Mouse (Mus musculus): Measurements from ENCODE around the gene Gng4. TPM values are rescaled to one million over a fixed set of nuclear protein-coding genes. Genes with fewer than 3 reads are reported as not detected.

The Gng4 gene
- polyA plus RNA-seq, 1 experiment from 2014 or later: not detected

DNA sequence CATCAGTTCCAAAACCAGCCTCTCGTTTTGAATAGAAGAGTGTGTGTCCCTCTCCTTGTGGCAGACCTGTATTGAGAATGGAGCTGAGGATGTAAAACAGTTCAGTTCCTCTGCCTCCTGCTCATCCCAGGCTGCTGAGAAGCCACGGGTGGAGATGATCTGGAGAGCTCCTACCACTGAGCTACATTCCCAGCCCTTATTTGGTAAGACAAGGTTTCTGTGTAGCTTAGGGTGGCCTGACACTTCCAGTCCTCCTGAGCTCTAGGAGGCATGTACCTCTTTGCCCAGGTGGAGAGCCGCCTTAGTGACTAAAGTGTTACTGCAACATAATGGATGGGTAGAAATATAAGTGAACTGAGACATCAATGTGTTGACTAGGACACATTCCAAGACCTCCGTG lies 2.8 kb upstream of the Gng4 start:
- H3K27me3 ChIP-seq (replicated peaks; ENCODE audit: control insufficient read depth, insufficient read depth, low read length): peaks cover 37% of the 10 kb centered on the region
- DNase-seq (ENCODE audit: low spot score) (no peak), ATAC-seq (replicated peaks; ENCODE audit: low FRiP score) (no peak)
- H3K4me3 ChIP-seq (ENCODE audit: low read depth, low read length): no peak overlapping the region
- H3K27ac ChIP-seq (ENCODE audit: low read depth, low read length): no peak overlapping the region
- no peaks in the 10 kb centered on the region for H3K36me3 ChIP-seq (ENCODE audit: control insufficient read depth, insufficient read depth, low read length)
- H3K9ac ChIP-seq (ENCODE audit: low read depth, low read length): no peak overlapping the region
- no peaks in the 10 kb centered on the region for H3K9me3 ChIP-seq (ENCODE audit: control insufficient read depth, low read length)
- peaks cover 9% of the 10 kb centered on the region; the same call in 1 of the 2 replicates for H3K4me1 ChIP-seq (replicated peaks; ENCODE audit: control insufficient read depth, insufficient read depth, low read length)
- no peak overlapping the region for H3K4me2 ChIP-seq
- 69% methylated on average over 4 of the region's 4 CpGs for WGBS

DNA sequence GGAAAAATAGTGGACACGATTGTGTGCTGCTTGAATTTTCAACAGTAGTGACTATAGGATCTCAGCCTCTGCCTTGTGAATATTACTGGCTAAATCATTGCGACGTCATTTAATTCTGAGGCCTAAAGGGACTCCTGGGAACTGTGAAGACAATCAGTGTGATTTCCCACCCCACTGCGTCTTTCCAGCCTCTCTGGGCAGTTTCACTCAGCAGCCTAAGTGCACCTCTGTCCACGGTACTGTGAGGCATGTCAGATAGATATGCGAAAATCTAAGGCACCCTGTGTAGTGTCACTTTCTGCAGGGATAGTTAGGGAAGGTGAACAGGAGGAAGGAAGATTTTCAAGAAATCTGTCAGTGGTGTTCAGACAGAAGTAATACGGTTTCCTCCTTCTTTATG lies 563 bp upstream of the Gng4 start:
- H3K4me1 ChIP-seq (replicated peaks; ENCODE audit: control insufficient read depth, insufficient read depth, low read length): peaks cover 9% of the 10 kb centered on the region; the same call in 1 of the 2 replicates
- no peak overlapping the region; the same call in 1 of the 2 replicates for H3K4me2 ChIP-seq
- H3K9me3 ChIP-seq (ENCODE audit: control insufficient read depth, low read length): no peaks in the 10 kb centered on the region
- H3K36me3 ChIP-seq (ENCODE audit: control insufficient read depth, insufficient read depth, low read length): no peaks in the 10 kb centered on the region
- H3K4me3 ChIP-seq (ENCODE audit: low read depth, low read length): no peak overlapping the region
- peaks cover 42% of the 10 kb centered on the region for H3K27me3 ChIP-seq (replicated peaks; ENCODE audit: control insufficient read depth, insufficient read depth, low read length)
- no peak overlapping the region for H3K9ac ChIP-seq (ENCODE audit: low read depth, low read length)
- no peak overlapping the region for H3K27ac ChIP-seq (ENCODE audit: low read depth, low read length)
- WGBS: 45% methylated on average over 7 of the region's 7 CpGs
- DNase-seq (ENCODE audit: low spot score): no peak
- ATAC-seq (replicated peaks; ENCODE audit: low FRiP score): no peak

DNA sequence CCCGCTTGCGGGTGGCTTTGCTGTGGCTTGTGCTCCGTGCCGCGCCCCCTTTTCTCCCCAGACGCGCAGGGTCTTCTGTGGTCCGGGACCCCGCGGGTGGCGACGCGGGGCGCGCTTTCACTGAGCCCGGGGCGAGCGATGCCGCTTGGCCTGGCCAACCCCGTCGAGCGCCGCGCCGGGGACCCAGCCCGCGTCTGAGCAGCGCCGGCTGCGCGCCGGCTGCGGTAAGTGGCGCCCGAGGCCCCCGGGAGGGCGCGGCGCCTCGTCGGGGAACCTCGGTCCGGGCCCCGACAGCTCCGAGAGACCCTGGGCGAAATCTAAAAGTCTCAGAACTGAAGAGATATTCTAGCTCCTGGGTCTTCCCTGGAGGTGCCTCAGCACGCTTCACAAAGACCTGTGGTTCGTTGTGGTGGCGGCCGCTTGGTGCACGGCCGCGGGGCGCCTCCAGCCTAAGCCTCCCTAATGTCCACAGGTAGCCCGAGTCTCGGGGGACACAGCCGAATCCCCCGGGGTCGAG lies 619 bp downstream of the Gng4 start:
- ATAC-seq (replicated peaks; ENCODE audit: low FRiP score) (peak; percentile 36; the same call in 1 of the 2 replicates), DNase-seq (ENCODE audit: low spot score) (no peak)
- Histone ChIP-seq H3K36me3 (ENCODE audit: control insufficient read depth, insufficient read depth, low read length) (no peaks in the 10 kb centered on the region), H3K27ac (ENCODE audit: low read depth, low read length) (no peak overlapping the region), H3K9me3 (ENCODE audit: control insufficient read depth, low read length) (no peaks in the 10 kb centered on the region), H3K4me3 (ENCODE audit: low read depth, low read length) (peak overlapping the region; percentile 57), H3K4me1 (replicated peaks; ENCODE audit: control insufficient read depth, insufficient read depth, low read length) (peaks cover 9% of the 10 kb centered on the region; the same call in 1 of the 2 replicates), H3K27me3 (replicated peaks; ENCODE audit: control insufficient read depth, insufficient read depth, low read length) (peaks cover 42% of the 10 kb centered on the region), H3K9ac (ENCODE audit: low read depth, low read length) (no peak overlapping the region), H3K4me2 (peak overlapping the region; percentile 92)
- WGBS: 1% methylated on average over 55 of the region's 59 CpGs

DNA sequence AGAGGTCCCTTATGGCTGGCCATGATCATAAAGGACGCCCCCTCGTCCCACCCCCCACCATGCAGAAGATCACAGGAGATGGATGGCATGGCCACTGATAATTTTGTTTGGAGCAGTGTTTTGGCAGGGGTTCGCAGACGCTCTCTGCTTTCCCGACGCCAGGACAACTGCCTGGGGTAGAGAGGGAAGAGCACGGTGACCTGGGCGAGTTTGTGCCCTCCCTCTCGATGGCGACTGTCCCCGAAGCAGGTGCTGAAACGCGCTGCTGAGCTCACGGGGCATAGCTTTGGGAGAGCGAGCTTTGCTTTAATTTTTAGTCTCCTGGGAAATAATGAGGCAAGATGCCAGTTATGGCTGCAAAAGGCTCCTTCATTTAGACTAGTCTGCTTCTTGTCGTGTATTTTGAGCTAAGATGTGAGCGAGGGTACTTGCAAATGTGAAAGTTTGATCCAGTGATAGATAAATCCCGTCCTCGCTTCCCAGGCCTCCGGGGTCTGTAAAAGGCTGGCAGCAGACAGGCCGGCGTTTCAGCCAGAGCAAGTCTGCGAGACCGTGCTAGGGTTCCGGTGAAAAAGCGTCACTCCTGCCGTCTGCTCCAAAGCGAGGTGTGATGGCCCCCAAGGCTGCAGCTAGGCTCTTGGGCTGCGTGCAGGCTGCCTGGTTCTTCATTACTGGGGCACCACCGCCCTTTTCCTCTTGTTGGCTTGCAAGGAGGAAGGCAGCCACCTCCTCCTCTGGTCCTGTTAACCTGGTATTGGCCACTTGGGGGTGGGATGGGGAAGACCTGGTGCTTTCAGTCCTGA lies 1.3 kb downstream of the Gng4 start:
- peak overlapping the region; percentile 57 for H3K4me3 ChIP-seq (ENCODE audit: low read depth, low read length)

DNA sequence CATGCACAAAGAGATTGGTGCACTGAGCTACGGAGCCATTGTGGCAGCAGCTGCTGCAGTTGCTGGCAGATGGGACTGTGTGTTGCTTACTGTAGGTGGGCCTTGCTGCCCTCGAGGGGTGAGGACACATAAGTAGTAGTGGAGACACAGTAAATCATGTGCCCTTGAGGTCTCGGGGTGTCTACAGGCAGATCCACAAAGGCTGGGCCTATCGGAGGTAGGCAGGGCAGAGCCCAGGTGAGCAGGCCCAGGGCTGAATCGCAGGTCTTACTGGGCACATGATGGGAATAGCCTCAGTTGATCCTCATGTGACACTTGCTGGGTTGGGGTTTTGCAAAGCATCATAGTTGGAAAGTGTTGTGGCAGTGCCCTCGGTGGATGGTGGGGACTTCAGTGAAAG lies 3.1 kb downstream of the Gng4 start:
- Histone ChIP-seq H3K9me3 (ENCODE audit: control insufficient read depth, low read length) (no peaks in the 10 kb centered on the region), H3K4me3 (ENCODE audit: low read depth, low read length) (no peak overlapping the region), H3K4me2 (no peak overlapping the region), H3K4me1 (replicated peaks; ENCODE audit: control insufficient read depth, insufficient read depth, low read length) (peaks cover 9% of the 10 kb centered on the region; the same call in 1 of the 2 replicates), H3K27ac (ENCODE audit: low read depth, low read length) (no peak overlapping the region), H3K36me3 (ENCODE audit: control insufficient read depth, insufficient read depth, low read length) (no peaks in the 10 kb centered on the region), H3K27me3 (replicated peaks; ENCODE audit: control insufficient read depth, insufficient read depth, low read length) (peaks cover 42% of the 10 kb centered on the region), H3K9ac (ENCODE audit: low read depth, low read length) (no peak overlapping the region)
- WGBS: 82% methylated on average over 6 of the region's 6 CpGs
- DNase-seq (ENCODE audit: low spot score) (no peak), ATAC-seq (replicated peaks; ENCODE audit: low FRiP score) (no peak)

More for the DNA sequence above, 1.3 kb downstream of the Gng4 start:
- Histone ChIP-seq H3K4me2 (peak overlapping the region; percentile 92), H3K9ac (ENCODE audit: low read depth, low read length) (no peak overlapping the region), H3K36me3 (ENCODE audit: control insufficient read depth, insufficient read depth, low read length) (no peaks in the 10 kb centered on the region), H3K27me3 (replicated peaks; ENCODE audit: control insufficient read depth, insufficient read depth, low read length) (peaks cover 42% of the 10 kb centered on the region), H3K4me1 (replicated peaks; ENCODE audit: control insufficient read depth, insufficient read depth, low read length) (peaks cover 9% of the 10 kb centered on the region; the same call in 1 of the 2 replicates), H3K9me3 (ENCODE audit: control insufficient read depth, low read length) (no peaks in the 10 kb centered on the region), H3K27ac (ENCODE audit: low read depth, low read length) (no peak overlapping the region)
- ATAC-seq (replicated peaks; ENCODE audit: low FRiP score): peak; percentile 56; the same call in 1 of the 2 replicates
- 3% methylated on average over 30 of the region's 30 CpGs for WGBS
- peak; percentile 45 for DNase-seq (ENCODE audit: low spot score)

DNA sequence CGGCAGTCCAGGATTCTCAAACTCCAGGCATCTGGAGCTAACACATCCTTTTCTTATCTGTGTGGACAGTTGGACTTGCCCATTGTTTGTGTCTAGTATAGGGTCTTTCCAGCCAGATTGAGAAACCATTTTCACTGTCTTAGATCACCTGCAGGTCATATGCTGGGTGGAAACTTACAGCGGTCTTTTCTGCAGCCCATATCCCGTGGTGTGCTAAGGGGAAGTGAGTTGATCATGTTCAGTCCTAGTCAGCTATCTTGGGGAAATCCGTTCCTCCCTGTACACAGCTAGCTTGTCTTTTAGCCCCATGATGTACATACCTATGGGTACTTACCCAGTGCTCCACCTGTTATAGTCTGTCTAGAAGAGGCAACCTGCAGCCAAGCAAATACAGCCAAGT lies 4.2 kb downstream of the Gng4 start:
- Histone ChIP-seq H3K9me3 (ENCODE audit: control insufficient read depth, low read length) (no peaks in the 10 kb centered on the region), H3K27ac (ENCODE audit: low read depth, low read length) (no peak overlapping the region), H3K27me3 (replicated peaks; ENCODE audit: control insufficient read depth, insufficient read depth, low read length) (peaks cover 35% of the 10 kb centered on the region), H3K36me3 (ENCODE audit: control insufficient read depth, insufficient read depth, low read length) (no peaks in the 10 kb centered on the region), H3K4me1 (replicated peaks; ENCODE audit: control insufficient read depth, insufficient read depth, low read length) (peaks cover 9% of the 10 kb centered on the region; the same call in 1 of the 2 replicates), H3K4me2 (no peak overlapping the region), H3K4me3 (ENCODE audit: low read depth, low read length) (no peak overlapping the region), H3K9ac (ENCODE audit: low read depth, low read length) (no peak overlapping the region)
- ATAC-seq (replicated peaks; ENCODE audit: low FRiP score): no peak
- no peak for DNase-seq (ENCODE audit: low spot score)
- 80% methylated on average over 4 of the region's 4 CpGs for WGBS

DNA sequence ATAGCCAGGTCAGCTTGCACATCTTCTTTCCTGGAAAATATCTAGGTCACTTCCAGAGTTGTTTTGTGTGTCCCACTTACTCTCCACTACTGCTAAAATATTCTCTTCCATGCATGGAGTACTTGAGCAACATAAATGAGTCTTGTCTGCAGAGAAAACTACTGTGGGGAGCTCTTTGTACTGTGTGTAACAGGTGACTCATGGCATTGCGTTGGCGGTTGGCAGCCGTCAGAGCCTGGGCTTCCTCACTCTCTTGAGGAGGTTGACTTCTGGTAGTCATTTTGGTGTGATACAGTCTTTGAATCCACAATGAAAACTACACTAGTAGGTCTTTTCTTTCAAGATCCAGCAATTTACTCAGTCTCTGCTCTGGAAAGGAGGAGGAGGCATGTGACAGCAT lies 8.1 kb downstream of the Gng4 start:
- Histone ChIP-seq H3K4me2 (no peak overlapping the region), H3K4me1 (replicated peaks; ENCODE audit: control insufficient read depth, insufficient read depth, low read length) (no peaks in the 10 kb centered on the region), H3K4me3 (ENCODE audit: low read depth, low read length) (no peak overlapping the region), H3K9ac (ENCODE audit: low read depth, low read length) (no peak overlapping the region), H3K36me3 (ENCODE audit: control insufficient read depth, insufficient read depth, low read length) (no peaks in the 10 kb centered on the region), H3K27me3 (replicated peaks; ENCODE audit: control insufficient read depth, insufficient read depth, low read length) (peaks cover under 1% of the 10 kb centered on the region; the same call in 1 of the 2 replicates), H3K27ac (ENCODE audit: low read depth, low read length) (no peak overlapping the region), H3K9me3 (ENCODE audit: control insufficient read depth, low read length) (no peaks in the 10 kb centered on the region)
- ATAC-seq (replicated peaks; ENCODE audit: low FRiP score): no peak
- WGBS: 95% methylated on average over 3 of the region's 3 CpGs
- DNase-seq (ENCODE audit: low spot score): no peak

DNA sequence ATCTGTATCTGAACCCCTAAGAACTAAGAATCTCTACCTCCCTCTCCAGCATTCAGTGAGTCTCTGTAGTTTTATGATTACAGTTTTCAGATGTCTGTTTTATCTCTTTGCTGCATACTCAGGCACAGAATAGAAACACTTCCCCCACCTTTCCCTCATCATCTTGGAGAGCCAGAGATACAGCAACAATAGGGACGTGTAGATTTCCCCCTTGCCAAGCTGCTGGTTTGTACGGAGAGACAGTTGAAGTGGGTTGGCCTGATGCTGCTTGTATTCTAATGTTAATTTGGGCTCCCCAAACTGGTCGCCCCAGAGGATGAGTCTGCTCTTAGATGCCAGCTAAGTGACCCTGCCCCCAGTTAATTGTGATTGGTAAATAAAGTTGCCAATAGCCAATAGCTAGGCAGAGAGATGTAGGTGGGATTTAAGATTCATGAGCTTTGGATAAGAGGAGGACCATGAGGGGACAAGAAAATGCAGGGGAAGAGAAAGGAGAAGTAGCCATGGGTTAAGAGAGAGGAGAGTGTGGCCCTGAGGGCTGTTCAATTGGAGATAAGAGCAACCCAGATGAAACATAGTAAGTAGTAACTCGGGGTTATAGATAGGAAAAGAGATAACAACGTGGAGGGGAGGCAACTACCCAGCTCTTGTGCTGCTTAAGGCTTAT lies 11.4 kb downstream of the Gng4 start:
- 23% methylated on average over 5 of the region's 5 CpGs for WGBS
- Histone ChIP-seq H3K4me2 (no peak overlapping the region), H3K27ac (ENCODE audit: low read depth, low read length) (no peak overlapping the region), H3K9ac (ENCODE audit: low read depth, low read length) (no peak overlapping the region), H3K36me3 (ENCODE audit: control insufficient read depth, insufficient read depth, low read length) (no peaks in the 10 kb centered on the region), H3K9me3 (ENCODE audit: control insufficient read depth, low read length) (no peaks in the 10 kb centered on the region), H3K4me3 (ENCODE audit: low read depth, low read length) (no peak overlapping the region), H3K27me3 (replicated peaks; ENCODE audit: control insufficient read depth, insufficient read depth, low read length) (no peaks in the 10 kb centered on the region), H3K4me1 (replicated peaks; ENCODE audit: control insufficient read depth, insufficient read depth, low read length) (no peaks in the 10 kb centered on the region)
- ATAC-seq (replicated peaks; ENCODE audit: low FRiP score): no peak
- no peak for DNase-seq (ENCODE audit: low spot score)
